Mouse (Mus musculus): ENCODE data around the gene Tmem135. TPM values are rescaled to one million over a fixed set of nuclear protein-coding genes. Genes with fewer than 3 reads are reported as not detected.

The Tmem135 gene
- polyA plus RNA-seq, 1 experiment = not detected

GRCm38 (mm10) chr7:89161610-89162378 is 242.2 kb downstream of the Tmem135 start:
- WGBS = 77% methylated on average over 6 of the region's 6 CpGs
- TF ChIP-seq CTCF (IDR thresholded peaks at IDR 0.05; ENCODE audit: insufficient read depth, low read depth, low read length) (no peak), POLR2A (IDR thresholded peaks at IDR 0.05; ENCODE audit: insufficient read depth, low read depth, low read length) (no peak)
- H3K4me3 ChIP-seq (ENCODE audit: insufficient read depth, low read depth, low read length) = no peak overlapping the region
- no peaks in the 10 kb centered on the region for H3K4me1 ChIP-seq (ENCODE audit: control insufficient read depth, insufficient read depth, low read length)
- no peak overlapping the region for H3K27ac ChIP-seq (ENCODE audit: insufficient read depth, low read depth, low read length)

- no peak for TF ChIP-seq POLR2A (IDR thresholded peaks at IDR 0.05; ENCODE audit: insufficient read depth, low read depth, low read length)
- no peak for TF ChIP-seq CTCF (IDR thresholded peaks at IDR 0.05; ENCODE audit: insufficient read depth, low read depth, low read length)
- Histone ChIP-seq H3K27ac (ENCODE audit: insufficient read depth, low read depth, low read length) (no peak overlapping the region), H3K4me1 (ENCODE audit: control insufficient read depth, insufficient read depth, low read length) (no peaks in the 10 kb centered on the region), H3K4me3 (ENCODE audit: insufficient read depth, low read depth, low read length) (no peak overlapping the region)
- 90% methylated on average over 8 of the region's 8 CpGs for WGBS
Observed at GRCm38 (mm10) chr7:89157356-89157755, 246.7 kb downstream of the Tmem135 start.

DNA sequence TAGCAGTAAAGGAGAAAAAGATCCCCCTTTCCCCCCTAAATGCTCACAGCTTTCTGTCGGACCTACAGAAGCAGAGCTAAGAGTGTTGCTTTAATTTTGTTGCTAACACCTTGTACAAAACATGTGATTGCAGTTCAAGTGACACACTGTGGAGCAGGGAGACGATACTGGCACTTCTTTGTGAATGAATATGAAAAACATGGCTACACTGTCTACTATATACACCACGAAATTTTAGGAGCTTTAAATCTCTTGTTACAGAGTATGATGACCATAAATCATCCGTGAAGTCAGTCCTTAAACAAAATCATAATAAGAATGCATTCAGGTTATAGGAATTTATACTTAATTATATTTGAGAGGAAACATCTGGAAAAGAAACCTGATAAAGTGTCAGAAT is 247.4 kb downstream of the Tmem135 start:
- TF ChIP-seq POLR2A (IDR thresholded peaks at IDR 0.05; ENCODE audit: insufficient read depth, low read depth, low read length) (no peak), CTCF (IDR thresholded peaks at IDR 0.05; ENCODE audit: insufficient read depth, low read depth, low read length) (no peak)
- Histone ChIP-seq H3K4me1 (ENCODE audit: control insufficient read depth, insufficient read depth, low read length) (no peaks in the 10 kb centered on the region), H3K27ac (ENCODE audit: insufficient read depth, low read depth, low read length) (no peak overlapping the region), H3K4me3 (ENCODE audit: insufficient read depth, low read depth, low read length) (no peak overlapping the region)
- WGBS = 88% methylated on average over 4 of the region's 4 CpGs

DNA sequence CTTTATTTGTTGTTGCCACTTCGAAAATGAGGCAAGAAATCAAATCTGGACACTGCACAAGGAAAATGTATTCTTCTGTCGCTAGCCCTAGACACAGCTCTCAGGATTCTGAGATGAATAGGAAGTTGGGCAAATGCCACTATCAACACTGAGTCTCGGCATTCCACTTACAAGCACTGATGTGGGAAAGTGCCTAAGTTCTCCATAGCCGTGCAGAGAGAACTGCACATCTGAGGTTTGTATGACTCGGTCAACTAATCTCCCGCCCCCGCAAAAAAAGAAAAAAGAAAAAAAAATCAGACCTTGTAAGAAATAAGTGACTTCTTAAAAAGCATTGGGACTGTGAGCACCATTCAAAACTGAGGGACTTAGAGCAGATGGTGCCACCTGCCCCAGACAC is 248.3 kb downstream of the Tmem135 start:
- H3K4me1 ChIP-seq (ENCODE audit: control insufficient read depth, insufficient read depth, low read length) = no peaks in the 10 kb centered on the region
- no peak for TF ChIP-seq POLR2A (IDR thresholded peaks at IDR 0.05; ENCODE audit: insufficient read depth, low read depth, low read length)
- no peak for TF ChIP-seq CTCF (IDR thresholded peaks at IDR 0.05; ENCODE audit: insufficient read depth, low read depth, low read length)
- H3K27ac ChIP-seq (ENCODE audit: insufficient read depth, low read depth, low read length) = no peak overlapping the region
- no peak overlapping the region for H3K4me3 ChIP-seq (ENCODE audit: insufficient read depth, low read depth, low read length)
- WGBS = 45% methylated on average over 7 of the region's 7 CpGs

DNA sequence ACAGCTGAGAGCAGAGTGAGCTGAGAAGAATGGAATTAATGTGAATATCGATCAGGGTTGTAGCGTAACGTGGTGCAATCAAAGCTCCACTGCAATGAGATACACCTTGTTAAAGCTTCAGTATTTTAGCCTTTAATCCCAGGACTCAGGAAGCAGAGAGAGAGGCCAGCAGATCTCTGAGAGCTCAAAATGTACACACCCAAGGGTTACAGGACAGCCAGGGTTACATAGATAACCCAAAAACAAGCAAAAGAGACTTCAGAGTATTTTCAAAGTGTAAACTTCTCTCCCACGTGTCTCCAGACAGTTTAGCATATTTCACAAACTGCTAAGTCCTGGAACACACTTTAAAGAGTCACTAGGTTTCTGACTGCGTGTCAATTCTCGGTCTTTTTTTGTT is 248.8 kb downstream of the Tmem135 start:
- TF ChIP-seq POLR2A (IDR thresholded peaks at IDR 0.05; ENCODE audit: insufficient read depth, low read depth, low read length) (no peak), CTCF (IDR thresholded peaks at IDR 0.05; ENCODE audit: insufficient read depth, low read depth, low read length) (no peak)
- H3K27ac ChIP-seq (ENCODE audit: insufficient read depth, low read depth, low read length) = no peak overlapping the region
- H3K4me1 ChIP-seq (ENCODE audit: control insufficient read depth, insufficient read depth, low read length) = no peaks in the 10 kb centered on the region
- H3K4me3 ChIP-seq (ENCODE audit: insufficient read depth, low read depth, low read length) = no peak overlapping the region
- 78% methylated on average over 6 of the region's 6 CpGs for WGBS

DNA sequence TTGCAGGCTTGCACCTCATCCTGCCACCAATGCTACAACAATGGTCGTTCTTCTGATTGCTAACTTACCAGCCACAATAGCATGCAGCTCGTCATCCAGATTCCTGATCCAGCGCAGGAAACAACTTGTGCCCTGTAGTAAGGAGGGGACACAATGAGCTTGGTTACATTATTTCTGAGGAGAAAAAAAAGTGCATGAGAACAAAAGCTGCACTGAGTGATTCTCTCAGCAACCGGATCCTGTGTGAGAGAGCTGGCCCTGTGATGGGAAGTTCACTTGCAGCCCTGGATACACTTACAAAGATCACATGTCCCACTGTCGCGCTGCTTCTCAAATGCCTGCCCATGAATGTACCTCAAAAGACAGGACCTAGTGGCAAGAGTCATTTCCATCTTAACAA is 252.7 kb downstream of the Tmem135 start:
- WGBS = 74% methylated on average over 6 of the region's 6 CpGs
- Histone ChIP-seq H3K4me3 (ENCODE audit: insufficient read depth, low read depth, low read length) (no peak overlapping the region), H3K27ac (ENCODE audit: insufficient read depth, low read depth, low read length) (no peak overlapping the region), H3K4me1 (ENCODE audit: control insufficient read depth, insufficient read depth, low read length) (no peaks in the 10 kb centered on the region)
- TF ChIP-seq CTCF (IDR thresholded peaks at IDR 0.05; ENCODE audit: insufficient read depth, low read depth, low read length) (no peak), POLR2A (IDR thresholded peaks at IDR 0.05; ENCODE audit: insufficient read depth, low read depth, low read length) (no peak)

DNA sequence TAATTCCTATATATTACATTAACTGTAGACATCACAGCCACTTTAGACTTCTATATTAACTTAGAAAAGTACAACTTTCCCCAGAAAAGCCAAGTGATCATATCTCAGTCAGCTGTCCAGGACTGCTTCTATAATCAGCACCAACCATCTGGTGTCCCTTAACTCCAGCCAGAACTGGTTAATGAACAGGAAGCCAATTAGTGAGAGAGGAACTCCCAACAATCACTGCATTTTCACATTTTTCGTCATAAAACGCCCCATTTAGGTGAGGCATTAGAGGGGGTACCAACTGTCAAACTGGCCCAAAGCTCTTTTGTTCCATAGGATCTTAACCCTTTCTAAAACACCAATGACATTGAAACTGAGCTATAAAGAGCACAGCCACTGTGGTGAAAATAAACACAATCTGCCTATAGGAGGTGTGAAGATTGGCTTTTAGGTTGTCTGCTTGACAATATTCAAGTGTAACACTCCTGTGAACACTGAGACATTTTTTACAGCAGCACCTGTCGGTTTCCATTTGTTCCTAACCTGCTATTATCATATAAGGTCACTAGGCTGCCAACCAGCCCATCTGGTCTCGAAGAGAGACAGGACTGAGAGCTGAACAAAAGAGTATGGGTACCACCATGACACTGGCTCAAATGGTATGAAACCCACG is 263.3 kb downstream of the Tmem135 start:
- Histone ChIP-seq H3K4me1 (ENCODE audit: control insufficient read depth, insufficient read depth, low read length) (no peaks in the 10 kb centered on the region), H3K4me3 (ENCODE audit: insufficient read depth, low read depth, low read length) (no peak overlapping the region), H3K27ac (ENCODE audit: insufficient read depth, low read depth, low read length) (no peak overlapping the region)
- 74% methylated on average over 5 of the region's 5 CpGs for WGBS
- no peak for TF ChIP-seq CTCF (IDR thresholded peaks at IDR 0.05; ENCODE audit: insufficient read depth, low read depth, low read length)
- no peak for TF ChIP-seq POLR2A (IDR thresholded peaks at IDR 0.05; ENCODE audit: insufficient read depth, low read depth, low read length)

DNA sequence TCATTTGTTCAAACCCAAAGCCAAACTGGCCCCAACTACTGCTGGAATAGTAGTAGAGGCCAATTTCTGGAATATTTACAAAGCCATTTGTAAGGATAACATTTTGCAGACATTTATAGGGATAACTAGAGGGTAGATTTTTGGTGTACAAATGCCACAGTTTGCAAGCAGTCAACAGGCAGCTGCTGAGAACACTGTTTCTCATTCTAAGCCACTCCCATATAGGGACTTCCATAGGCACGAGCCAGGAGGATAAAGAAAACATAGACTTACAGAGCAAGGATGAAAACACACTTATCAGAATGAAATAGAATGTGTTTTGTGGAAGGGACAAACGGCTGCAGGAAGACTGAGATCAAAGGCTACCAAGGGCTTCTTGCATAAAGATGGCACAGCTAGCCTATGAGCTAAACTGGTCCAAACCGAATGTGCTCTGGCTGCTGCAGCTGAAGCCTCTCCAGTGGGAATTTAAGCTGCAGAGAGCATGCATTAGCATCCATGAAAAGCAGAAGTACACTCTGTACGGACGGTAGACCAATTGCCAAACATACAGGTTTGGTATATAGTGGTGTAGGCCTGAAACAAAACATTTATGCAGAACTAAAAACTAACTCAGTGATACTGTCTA is 269.0 kb downstream of the Tmem135 start:
- H3K27ac ChIP-seq (ENCODE audit: insufficient read depth, low read depth, low read length) = no peak overlapping the region
- H3K4me1 ChIP-seq (ENCODE audit: control insufficient read depth, insufficient read depth, low read length) = no peaks in the 10 kb centered on the region
- 83% methylated on average over 5 of the region's 5 CpGs for WGBS
- TF ChIP-seq POLR2A (IDR thresholded peaks at IDR 0.05; ENCODE audit: insufficient read depth, low read depth, low read length) = no peak
- no peak for TF ChIP-seq CTCF (IDR thresholded peaks at IDR 0.05; ENCODE audit: insufficient read depth, low read depth, low read length)
- H3K4me3 ChIP-seq (ENCODE audit: insufficient read depth, low read depth, low read length) = no peak overlapping the region
